Mouse (Mus musculus): Measurements from ENCODE around the gene Ech1. TPM values are rescaled to one million over a fixed set of nuclear protein-coding genes. Genes with fewer than 3 reads are reported as not detected.

Gene Ech1
- polyA plus RNA-seq, 1 experiment from 2014 or later, result 201 TPM

GRCm38 (mm10) chr7:28870901-28871664, 46.1 kb downstream of the Ech1 start:
- Histone ChIP-seq H3K36me3 (ENCODE audit: control insufficient read depth, insufficient read depth) (no peaks in the 10 kb centered on the region), H3K27ac (ENCODE audit: low read length) (no peak overlapping the region), H3K4me1 (ENCODE audit: control insufficient read depth, low read depth, low read length) (peaks cover 8% of the 10 kb centered on the region), H3K9ac (ENCODE audit: low read depth, low read length) (no peak overlapping the region), H3K9me3 (replicated peaks; ENCODE audit: control insufficient read depth, low read length) (no peaks in the 10 kb centered on the region), H3K27me3 (ENCODE audit: control insufficient read depth, insufficient read depth, low read depth, low read length) (no peaks in the 10 kb centered on the region), H3K4me2 (ENCODE audit: low read depth, low read length) (no peak overlapping the region), H3K4me3 (ENCODE audit: low read depth, low read length) (no peak overlapping the region)
- WGBS (ENCODE audit: insufficient replicate concordance), result 63% methylated on average over 24 of the region's 24 CpGs
- ATAC-seq (ENCODE audit: low read depth), result peak; percentile 43; the same call in 1 of the 2 replicates

GRCm38 (mm10) chr7:28874565-28874964, 49.5 kb downstream of the Ech1 start:
- Histone ChIP-seq H3K4me1 (ENCODE audit: control insufficient read depth, low read depth, low read length) (peaks cover 10% of the 10 kb centered on the region), H3K27me3 (ENCODE audit: control insufficient read depth, insufficient read depth, low read depth, low read length) (no peaks in the 10 kb centered on the region), H3K36me3 (ENCODE audit: control insufficient read depth, insufficient read depth) (no peaks in the 10 kb centered on the region), H3K4me3 (ENCODE audit: low read depth, low read length) (no peak overlapping the region), H3K9ac (ENCODE audit: low read depth, low read length) (no peak overlapping the region), H3K27ac (ENCODE audit: low read length) (no peak overlapping the region), H3K9me3 (replicated peaks; ENCODE audit: control insufficient read depth, low read length) (no peaks in the 10 kb centered on the region), H3K4me2 (ENCODE audit: low read depth, low read length) (no peak overlapping the region)
- ATAC-seq (ENCODE audit: low read depth), result no peak
- WGBS (ENCODE audit: insufficient replicate concordance), result 50% methylated on average over 2 of the region's 2 CpGs

GRCm38 (mm10) chr7:28876099-28876498, 51.1 kb downstream of the Ech1 start:
- H3K9me3 ChIP-seq (replicated peaks; ENCODE audit: control insufficient read depth, low read length), result no peaks in the 10 kb centered on the region
- H3K9ac ChIP-seq (ENCODE audit: low read depth, low read length), result no peak overlapping the region
- no peak overlapping the region for H3K4me2 ChIP-seq (ENCODE audit: low read depth, low read length)
- H3K4me3 ChIP-seq (ENCODE audit: low read depth, low read length), result no peak overlapping the region
- WGBS (ENCODE audit: insufficient replicate concordance), result 72% methylated on average over 4 of the region's 4 CpGs
- H3K36me3 ChIP-seq (ENCODE audit: control insufficient read depth, insufficient read depth), result no peaks in the 10 kb centered on the region
- H3K27me3 ChIP-seq (ENCODE audit: control insufficient read depth, insufficient read depth, low read depth, low read length), result no peaks in the 10 kb centered on the region
- ATAC-seq (ENCODE audit: low read depth), result no peak
- peaks cover 10% of the 10 kb centered on the region for H3K4me1 ChIP-seq (ENCODE audit: control insufficient read depth, low read depth, low read length)
- H3K27ac ChIP-seq (ENCODE audit: low read length), result no peak overlapping the region

- Histone ChIP-seq H3K4me2 (ENCODE audit: low read depth, low read length) (peak overlapping the region; percentile 7; the same call in 1 of the 2 replicates), H3K27me3 (ENCODE audit: control insufficient read depth, insufficient read depth, low read depth, low read length) (no peaks in the 10 kb centered on the region), H3K4me3 (ENCODE audit: low read depth, low read length) (no peak overlapping the region), H3K9ac (ENCODE audit: low read depth, low read length) (no peak overlapping the region), H3K9me3 (replicated peaks; ENCODE audit: control insufficient read depth, low read length) (no peaks in the 10 kb centered on the region), H3K27ac (ENCODE audit: low read length) (peak overlapping the region; percentile 75), H3K4me1 (ENCODE audit: control insufficient read depth, low read depth, low read length) (peaks cover 10% of the 10 kb centered on the region), H3K36me3 (ENCODE audit: control insufficient read depth, insufficient read depth) (no peaks in the 10 kb centered on the region)
- 35% methylated on average over 7 of the region's 7 CpGs for WGBS (ENCODE audit: insufficient replicate concordance)
- peak; percentile 92 for ATAC-seq (ENCODE audit: low read depth)
Measured at GRCm38 (mm10) chr7:28877155-28877554, 52.1 kb downstream of the Ech1 start.

GRCm38 (mm10) chr7:28877856-28878255, 52.8 kb downstream of the Ech1 start:
- H3K4me2 ChIP-seq (ENCODE audit: low read depth, low read length), result no peak overlapping the region
- H3K9me3 ChIP-seq (replicated peaks; ENCODE audit: control insufficient read depth, low read length), result no peaks in the 10 kb centered on the region
- peaks cover 10% of the 10 kb centered on the region for H3K4me1 ChIP-seq (ENCODE audit: control insufficient read depth, low read depth, low read length)
- H3K36me3 ChIP-seq (ENCODE audit: control insufficient read depth, insufficient read depth), result no peaks in the 10 kb centered on the region
- H3K4me3 ChIP-seq (ENCODE audit: low read depth, low read length), result no peak overlapping the region
- no peaks in the 10 kb centered on the region for H3K27me3 ChIP-seq (ENCODE audit: control insufficient read depth, insufficient read depth, low read depth, low read length)
- peak overlapping the region; percentile 75 for H3K27ac ChIP-seq (ENCODE audit: low read length)
- 83% methylated on average over 4 of the region's 4 CpGs for WGBS (ENCODE audit: insufficient replicate concordance)
- H3K9ac ChIP-seq (ENCODE audit: low read depth, low read length), result no peak overlapping the region
- ATAC-seq (ENCODE audit: low read depth), result no peak

- Histone ChIP-seq H3K4me1 (ENCODE audit: control insufficient read depth, low read depth, low read length) (peaks cover 10% of the 10 kb centered on the region), H3K4me3 (ENCODE audit: low read depth, low read length) (no peak overlapping the region), H3K27ac (ENCODE audit: low read length) (no peak overlapping the region), H3K9me3 (replicated peaks; ENCODE audit: control insufficient read depth, low read length) (no peaks in the 10 kb centered on the region), H3K27me3 (ENCODE audit: control insufficient read depth, insufficient read depth, low read depth, low read length) (no peaks in the 10 kb centered on the region), H3K4me2 (ENCODE audit: low read depth, low read length) (no peak overlapping the region), H3K36me3 (ENCODE audit: control insufficient read depth, insufficient read depth) (no peaks in the 10 kb centered on the region), H3K9ac (ENCODE audit: low read depth, low read length) (no peak overlapping the region)
- ATAC-seq (ENCODE audit: low read depth), result no peak
- WGBS (ENCODE audit: insufficient replicate concordance), result 80% methylated on average over 7 of the region's 7 CpGs
Measured at GRCm38 (mm10) chr7:28879606-28880005, 54.6 kb downstream of the Ech1 start.

GRCm38 (mm10) chr7:28880554-28880953, 55.5 kb downstream of the Ech1 start:
- WGBS (ENCODE audit: insufficient replicate concordance), result 78% methylated on average over 10 of the region's 10 CpGs
- H3K9me3 ChIP-seq (replicated peaks; ENCODE audit: control insufficient read depth, low read length), result no peaks in the 10 kb centered on the region
- H3K27me3 ChIP-seq (ENCODE audit: control insufficient read depth, insufficient read depth, low read depth, low read length), result no peaks in the 10 kb centered on the region
- H3K4me1 ChIP-seq (ENCODE audit: control insufficient read depth, low read depth, low read length), result peaks cover 10% of the 10 kb centered on the region
- no peak for ATAC-seq (ENCODE audit: low read depth)
- H3K9ac ChIP-seq (ENCODE audit: low read depth, low read length), result no peak overlapping the region
- no peaks in the 10 kb centered on the region for H3K36me3 ChIP-seq (ENCODE audit: control insufficient read depth, insufficient read depth)
- no peak overlapping the region for H3K4me3 ChIP-seq (ENCODE audit: low read depth, low read length)
- no peak overlapping the region for H3K4me2 ChIP-seq (ENCODE audit: low read depth, low read length)
- no peak overlapping the region for H3K27ac ChIP-seq (ENCODE audit: low read length)

- Histone ChIP-seq H3K9ac (ENCODE audit: low read depth, low read length) (no peak within 1 kb of the TSS), H3K9me3 (replicated peaks; ENCODE audit: control insufficient read depth, low read length) (no peaks in the 10 kb centered on the region), H3K27ac (ENCODE audit: low read length) (no peak within 1 kb of the TSS), H3K4me1 (ENCODE audit: control insufficient read depth, low read depth, low read length) (peaks cover 10% of the 10 kb centered on the region), H3K27me3 (ENCODE audit: control insufficient read depth, insufficient read depth, low read depth, low read length) (0 out of 2 replicates have a peak, but pooled peaks cover 4% of the 10 kb centered on the region), H3K4me2 (ENCODE audit: low read depth, low read length) (no peak within 1 kb of the TSS), H3K4me3 (ENCODE audit: low read depth, low read length) (no peak within 1 kb of the TSS), H3K36me3 (ENCODE audit: control insufficient read depth, insufficient read depth) (no peaks in the 10 kb centered on the region)
- 41% methylated on average over 13 of the region's 13 CpGs for WGBS (ENCODE audit: insufficient replicate concordance)
- ATAC-seq (ENCODE audit: low read depth), result no peak
Measured at GRCm38 (mm10) chr7:28881199-28881598, 56.2 kb downstream of the Ech1 start, which contains the start of gene Capn12. Gene Capn12, plus strand, starts transcription at chr7:28881422.
